Mouse (Mus musculus) embryonic facial prominence, embryonic 11.5 days (tissue): Measurements from ENCODE around the gene 2410004B18Rik. TPM values are rescaled to one million over a fixed set of nuclear protein-coding genes. Genes with fewer than 3 reads are reported as not detected.

ENCODE experiments used
- ATAC-seq: fragments of 200-750 bp; cut with Nextera tagmentation; replicated peaks from 2 replicates; pipeline ENCODE4 v1.8.0; 2017; ENCODE audit warnings: low read depth; ENCODE audit not compliant: insufficient number of reproducible peaks, low FRiP score, low TSS enrichment
- DNase-seq: peaks from one replicate; pipeline ENCODE4 v3.0.0-alpha.2; 2015; ENCODE audit warnings: low spot score
- H3K27ac ChIP-seq: fragments of 300-500 bp; sonication (generic); replicated peaks from 2 replicates; pipeline ENCODE4 v1.5.1; 2014; ENCODE audit warnings: mild to moderate bottlenecking, low read depth, low read length, control low read depth
- H3K27me3 ChIP-seq: fragments of 300-500 bp; sonication (generic); 2 replicates; pipeline ENCODE4 v1.6.1; 2014; ENCODE audit warnings: mild to moderate bottlenecking, low read length, moderate library complexity, mixed read lengths; ENCODE audit not compliant: control insufficient read depth, insufficient read depth
- H3K36me3 ChIP-seq: fragments of 300-500 bp; sonication (generic); replicated peaks from 2 replicates; pipeline ENCODE4 v1.6.1; 2014; ENCODE audit warnings: low read depth, mild to moderate bottlenecking, low read length, moderate library complexity, mixed read lengths; ENCODE audit not compliant: control insufficient read depth, insufficient read depth
- H3K4me1 ChIP-seq: fragments of 300-500 bp; sonication (generic); 2 replicates; pipeline ENCODE4 v1.6.1; 2014; ENCODE audit warnings: low read length, mixed read lengths; ENCODE audit not compliant: control insufficient read depth, insufficient read depth
- H3K4me2 ChIP-seq: fragments of 300-500 bp; sonication (generic); 2 replicates; pipeline ENCODE4 v1.6.1; 2014; ENCODE audit warnings: low read depth, mild to moderate bottlenecking, control low read depth, low read length, moderate library complexity
- H3K4me3 ChIP-seq: fragments of 300-500 bp; sonication (generic); 2 replicates; pipeline ENCODE4 v1.5.1; 2014; ENCODE audit warnings: low read depth, low read length, control low read depth
- H3K9ac ChIP-seq: fragments of 300-500 bp; sonication (generic); replicated peaks from 2 replicates; pipeline ENCODE4 v1.6.1; 2014; ENCODE audit warnings: mild to moderate bottlenecking, control low read depth, low read length
- H3K9me3 ChIP-seq: fragments of 300-500 bp; sonication (generic); replicated peaks from 2 replicates; pipeline ENCODE4 v1.6.1; 2016; ENCODE audit warnings: mild to moderate bottlenecking, low read length, inconsistent platforms, mixed read lengths; ENCODE audit not compliant: control insufficient read depth
- WGBS: fragments of 180-500 bp; shearing (Covaris S2); extraction: QIAGEN DNeasy Blood & Tissue Kit; methylation state at CpG from one replicate; pipeline ENCODE4 v1.1.7; 2014; 5-methylcytosine and 5-hydroxymethylcytosine counted together
- polyA plus RNA-seq: library from polyadenylated mRNA; unstranded; fragments of >200 nt; fragmentation: Nextera tagmentation; extraction: Ambion mirVana; gene quantifications from 2 replicates; pipeline ENCODE4 v1.2.1, GENCODE M21; 2014

Gene 2410004B18Rik
- polyA plus RNA-seq, 1 experiment from 2014 or later: 70.0 TPM

GRCm38 (mm10) chr3:145991130-145991529, 53.3 kb downstream of the 2410004B18Rik start:
- H3K36me3 ChIP-seq: no peaks in the 10 kb centered on the region
- no peaks in the 10 kb centered on the region for H3K4me1 ChIP-seq
- ATAC-seq (no peak), DNase-seq (no peak)
- H3K27me3 ChIP-seq: no peaks in the 10 kb centered on the region; the same call in 1 of the 2 replicates
- WGBS: 64% methylated on average over 13 of the region's 13 CpGs
- no peaks in the 10 kb centered on the region for H3K9me3 ChIP-seq
- H3K4me2 ChIP-seq: no peak overlapping the region
- H3K4me3 ChIP-seq: no peak overlapping the region
- H3K9ac ChIP-seq: no peak overlapping the region
- no peak overlapping the region for H3K27ac ChIP-seq

GRCm38 (mm10) chr3:145991976-145992730, 54.3 kb downstream of the 2410004B18Rik start:
- WGBS: 76% methylated on average over 10 of the region's 10 CpGs
- H3K36me3 ChIP-seq: no peaks in the 10 kb centered on the region
- H3K4me2 ChIP-seq: no peak overlapping the region
- H3K9me3 ChIP-seq: no peaks in the 10 kb centered on the region
- H3K27ac ChIP-seq: no peak overlapping the region
- no peaks in the 10 kb centered on the region for H3K4me1 ChIP-seq
- no peak overlapping the region for H3K9ac ChIP-seq
- ATAC-seq (no peak), DNase-seq (no peak)
- H3K4me3 ChIP-seq: no peak overlapping the region
- no peaks in the 10 kb centered on the region; the same call in 1 of the 2 replicates for H3K27me3 ChIP-seq

- H3K27ac ChIP-seq: no peak overlapping the region
- DNase-seq (no peak), ATAC-seq (no peak)
- H3K4me3 ChIP-seq: no peak overlapping the region
- no peak overlapping the region for H3K4me2 ChIP-seq
- H3K4me1 ChIP-seq: no peaks in the 10 kb centered on the region
- H3K36me3 ChIP-seq: no peaks in the 10 kb centered on the region
- no peaks in the 10 kb centered on the region; the same call in 1 of the 2 replicates for H3K27me3 ChIP-seq
- H3K9ac ChIP-seq: no peak overlapping the region
- no peaks in the 10 kb centered on the region for H3K9me3 ChIP-seq
- 87% methylated on average over 10 of the region's 10 CpGs for WGBS
Observed at GRCm38 (mm10) chr3:145992796-145993195, 55.0 kb downstream of the 2410004B18Rik start.

GRCm38 (mm10) chr3:145993481-145994201, 55.8 kb downstream of the 2410004B18Rik start:
- H3K4me2 ChIP-seq: no peak overlapping the region
- no peaks in the 10 kb centered on the region for H3K4me1 ChIP-seq
- no peaks in the 10 kb centered on the region for H3K27me3 ChIP-seq
- no peak overlapping the region for H3K9ac ChIP-seq
- no peak overlapping the region for H3K4me3 ChIP-seq
- no peak overlapping the region for H3K27ac ChIP-seq
- H3K36me3 ChIP-seq: no peaks in the 10 kb centered on the region
- no peak for ATAC-seq
- no peak for DNase-seq
- no peaks in the 10 kb centered on the region for H3K9me3 ChIP-seq
- WGBS: 85% methylated on average over 14 of the region's 14 CpGs

Other genes with a start within 250 kb of the 2410004B18Rik start
- 23.7 and 28.0 TPM in 2 replicates for gene Ddah1, start 179.3 kb upstream of the 2410004B18Rik start, polyA plus RNA-seq
- gene Bcl10, start 15.2 kb upstream of the 2410004B18Rik start, polyA plus RNA-seq: 59.5 and 61.5 TPM in 2 replicates
- 1.9 and 2.0 TPM in 2 replicates for gene Syde2, start 49.9 kb downstream of the 2410004B18Rik start, polyA plus RNA-seq
- 0.50 TPM in 1 of 2 replicates, not detected in the other for gene Wdr63, start 170.1 kb downstream of the 2410004B18Rik start, polyA plus RNA-seq
- 8.6 and 9.2 TPM in 2 replicates for gene Mcoln3, start 179.4 kb downstream of the 2410004B18Rik start, polyA plus RNA-seq
- 0.29 and 0.54 TPM in 2 replicates for gene Mcoln2, start 211.8 kb downstream of the 2410004B18Rik start, polyA plus RNA-seq